Mouse (Mus musculus): ENCODE results near the gene Phkg2. TPM values are rescaled to one million over a fixed set of nuclear protein-coding genes. Genes with fewer than 3 reads are reported as not detected.
"Not testable (repeated sequence)": the region's sequence is repeated elsewhere in the genome, so short reads cannot be mapped to it uniquely, and the experiment has no call there.

Gene Phkg2
- total RNA-seq, 1 experiment: 32.1 TPM

DNA sequence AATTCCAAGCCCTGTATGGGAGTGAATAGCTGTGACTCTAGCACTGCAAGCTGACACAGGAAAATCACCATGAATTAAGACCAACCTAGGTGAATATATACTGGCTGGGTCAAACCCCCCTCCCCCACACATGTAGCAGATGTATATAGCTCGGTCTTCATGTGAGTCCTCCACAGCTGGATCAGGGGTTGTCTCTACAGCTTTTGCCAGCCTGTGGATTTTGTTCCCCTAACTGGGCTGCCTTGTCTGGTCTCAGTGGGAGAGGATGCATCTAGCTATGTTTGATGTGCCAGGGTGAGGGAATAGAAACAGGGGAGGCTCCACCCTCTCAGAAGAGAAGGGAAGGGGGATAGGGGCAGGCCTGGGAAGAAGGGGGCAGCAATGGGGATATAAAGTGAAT, 43.2 kb downstream of the Phkg2 start:
- DNase-seq (ENCODE audit: low read depth, low spot score): no peak
- Histone ChIP-seq H3K4me3 (ENCODE audit: insufficient read depth in 1 of 2, low read depth in 1 of 2, low read length in 2 of 2, poor library complexity in 1 of 2, severe bottlenecking in 1 of 2) (no peak overlapping the region), H3K9ac (ENCODE audit: insufficient read depth, low read depth, low read length, poor library complexity, severe bottlenecking) (no peak overlapping the region), H3K36me3 (ENCODE audit: control insufficient read depth, insufficient read depth, low read length, poor library complexity, severe bottlenecking) (peaks cover 14% of the 10 kb centered on the region), H3K4me1 (ENCODE audit: control insufficient read depth in 2 of 2, insufficient read depth in 2 of 2, low read length in 2 of 2, poor library complexity in 1 of 2) (peaks cover 0 to 3% of the 10 kb centered on the region in 2 experiments; a peak in 1 of 4 replicates), H3K27ac (ENCODE audit: insufficient read depth, low read depth, low read length, poor library complexity, severe bottlenecking) (no peak overlapping the region), H3K9me3 (ENCODE audit: control insufficient read depth, insufficient read depth, low read depth, low read length) (peaks cover 10% of the 10 kb centered on the region)
- in situ Hi-C loops (cut with MboI; ENCODE audit: low sequenced_read_pairs in 2 of 2, unreplicated experiment in 2 of 2): no loop called here
- TF ChIP-seq HCFC1 (IDR thresholded peaks at IDR 0.05; ENCODE audit: borderline replicate concordance, insufficient read depth, low read length) (no peak), ZNF384 (IDR thresholded peaks at IDR 0.05; ENCODE audit: low read depth, low read length) (no peak), CHD2 (IDR thresholded peaks at IDR 0.05; ENCODE audit: low read depth, low read length) (no peak), ZC3H11A (IDR thresholded peaks at IDR 0.05; ENCODE audit: borderline replicate concordance, low read depth, low read length) (no peak), MAFK (IDR thresholded peaks at IDR 0.05; ENCODE audit: insufficient read depth, low read depth, low read length) (no peak)

- Histone ChIP-seq H3K4me1 (ENCODE audit: control insufficient read depth in 2 of 2, insufficient read depth in 2 of 2, low read length in 2 of 2, poor library complexity in 1 of 2) (peaks cover 0 to 3% of the 10 kb centered on the region in 2 experiments; a peak in 1 of 4 replicates), H3K27ac (ENCODE audit: insufficient read depth, low read depth, low read length, poor library complexity, severe bottlenecking) (no peak overlapping the region), H3K36me3 (ENCODE audit: control insufficient read depth, insufficient read depth, low read length, poor library complexity, severe bottlenecking) (peaks cover 10% of the 10 kb centered on the region; the same call in 1 of the 2 replicates), H3K9ac (ENCODE audit: insufficient read depth, low read depth, low read length, poor library complexity, severe bottlenecking) (no peak overlapping the region), H3K4me3 (ENCODE audit: insufficient read depth in 1 of 2, low read depth in 1 of 2, low read length in 2 of 2, poor library complexity in 1 of 2, severe bottlenecking in 1 of 2) (no peak overlapping the region), H3K9me3 (ENCODE audit: control insufficient read depth, insufficient read depth, low read depth, low read length) (peaks cover 10% of the 10 kb centered on the region)
- TF ChIP-seq MAFK (IDR thresholded peaks at IDR 0.05; ENCODE audit: insufficient read depth, low read depth, low read length) (no peak), HCFC1 (IDR thresholded peaks at IDR 0.05; ENCODE audit: borderline replicate concordance, insufficient read depth, low read length) (no peak), CHD2 (IDR thresholded peaks at IDR 0.05; ENCODE audit: low read depth, low read length) (no peak), ZNF384 (IDR thresholded peaks at IDR 0.05; ENCODE audit: low read depth, low read length) (no peak), ZC3H11A (IDR thresholded peaks at IDR 0.05; ENCODE audit: borderline replicate concordance, low read depth, low read length) (no peak)
- in situ Hi-C loops (cut with MboI; ENCODE audit: low sequenced_read_pairs in 2 of 2, unreplicated experiment in 2 of 2): no loop called here
- DNase-seq (ENCODE audit: low read depth, low spot score): no peak
Observed at GRCm38 (mm10) chr7:127616881-127617280, 43.7 kb downstream of the Phkg2 start.

- Histone ChIP-seq H3K9ac (ENCODE audit: insufficient read depth, low read depth, low read length, poor library complexity, severe bottlenecking) (no peak overlapping the region), H3K4me3 (ENCODE audit: insufficient read depth in 1 of 2, low read depth in 1 of 2, low read length in 2 of 2, poor library complexity in 1 of 2, severe bottlenecking in 1 of 2) (no peak overlapping the region), H3K9me3 (ENCODE audit: control insufficient read depth, insufficient read depth, low read depth, low read length) (peaks cover 10% of the 10 kb centered on the region), H3K36me3 (ENCODE audit: control insufficient read depth, insufficient read depth, low read length, poor library complexity, severe bottlenecking) (no peaks in the 10 kb centered on the region), H3K4me1 (ENCODE audit: control insufficient read depth in 2 of 2, insufficient read depth in 2 of 2, low read length in 2 of 2, poor library complexity in 1 of 2) (peaks cover 0 to 3% of the 10 kb centered on the region in 2 experiments; a peak in 1 of 4 replicates), H3K27ac (ENCODE audit: insufficient read depth, low read depth, low read length, poor library complexity, severe bottlenecking) (no peak overlapping the region)
- in situ Hi-C loops (cut with MboI; ENCODE audit: low sequenced_read_pairs in 2 of 2, unreplicated experiment in 2 of 2): no loop called here
- DNase-seq (ENCODE audit: low read depth, low spot score): no peak
- TF ChIP-seq HCFC1 (IDR thresholded peaks at IDR 0.05; ENCODE audit: borderline replicate concordance, insufficient read depth, low read length) (no peak), ZC3H11A (IDR thresholded peaks at IDR 0.05; ENCODE audit: borderline replicate concordance, low read depth, low read length) (no peak), CHD2 (IDR thresholded peaks at IDR 0.05; ENCODE audit: low read depth, low read length) (no peak), ZNF384 (IDR thresholded peaks at IDR 0.05; ENCODE audit: low read depth, low read length) (no peak), MAFK (IDR thresholded peaks at IDR 0.05; ENCODE audit: insufficient read depth, low read depth, low read length) (no peak)
Observed at GRCm38 (mm10) chr7:127617962-127618361, 44.8 kb downstream of the Phkg2 start.

- H3K9ac ChIP-seq (ENCODE audit: insufficient read depth, low read depth, low read length, poor library complexity, severe bottlenecking); H3K4me1 ChIP-seq (ENCODE audit: control insufficient read depth in 2 of 2, insufficient read depth in 2 of 2, low read length in 2 of 2, poor library complexity in 1 of 2); H3K27ac ChIP-seq (ENCODE audit: insufficient read depth, low read depth, low read length, poor library complexity, severe bottlenecking); H3K4me3 ChIP-seq (ENCODE audit: insufficient read depth in 1 of 2, low read depth in 1 of 2, low read length in 2 of 2, poor library complexity in 1 of 2, severe bottlenecking in 1 of 2); H3K36me3 ChIP-seq (ENCODE audit: control insufficient read depth, insufficient read depth, low read length, poor library complexity, severe bottlenecking); H3K9me3 ChIP-seq (ENCODE audit: control insufficient read depth, insufficient read depth, low read depth, low read length); DNase-seq (ENCODE audit: low read depth, low spot score); in situ Hi-C loops (cut with MboI; ENCODE audit: low sequenced_read_pairs in 2 of 2, unreplicated experiment in 2 of 2): not testable (repeated sequence)
Observed at GRCm38 (mm10) chr7:127618402-127618801, 45.3 kb downstream of the Phkg2 start.

DNA sequence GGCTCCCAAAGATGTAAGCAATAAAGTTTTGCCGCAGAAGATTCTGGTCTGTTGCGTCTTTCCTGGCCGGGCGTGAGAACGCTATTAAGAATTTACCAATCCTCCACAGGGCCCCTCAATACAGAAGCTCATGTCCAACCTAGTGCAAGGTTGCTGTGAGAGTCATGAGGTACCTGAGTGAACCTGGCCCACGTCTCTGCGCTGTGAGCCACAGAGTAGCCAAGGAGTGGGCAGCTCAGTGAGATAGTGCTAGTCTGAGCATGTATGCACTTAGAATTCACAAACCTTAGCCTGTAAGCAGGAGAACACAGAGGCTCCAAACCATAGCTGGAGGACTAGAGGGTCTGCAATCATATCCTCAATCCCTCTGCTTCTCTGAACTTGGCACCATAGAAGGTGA, 52.9 kb downstream of the Phkg2 start:
- no peaks in the 10 kb centered on the region for H3K4me1 ChIP-seq (ENCODE audit: control insufficient read depth in 2 of 2, insufficient read depth in 2 of 2, low read length in 2 of 2, poor library complexity in 1 of 2)
- H3K9ac ChIP-seq (ENCODE audit: insufficient read depth, low read depth, low read length, poor library complexity, severe bottlenecking): no peak overlapping the region
- TF ChIP-seq MAFK (IDR thresholded peaks at IDR 0.05; ENCODE audit: insufficient read depth, low read depth, low read length) (no peak), HCFC1 (IDR thresholded peaks at IDR 0.05; ENCODE audit: borderline replicate concordance, insufficient read depth, low read length) (no peak), CHD2 (IDR thresholded peaks at IDR 0.05; ENCODE audit: low read depth, low read length) (no peak), ZC3H11A (IDR thresholded peaks at IDR 0.05; ENCODE audit: borderline replicate concordance, low read depth, low read length) (no peak), ZNF384 (IDR thresholded peaks at IDR 0.05; ENCODE audit: low read depth, low read length) (no peak)
- no peak for DNase-seq (ENCODE audit: low read depth, low spot score)
- no peak overlapping the region for H3K27ac ChIP-seq (ENCODE audit: insufficient read depth, low read depth, low read length, poor library complexity, severe bottlenecking)
- in situ Hi-C loops (cut with MboI; ENCODE audit: low sequenced_read_pairs in 2 of 2, unreplicated experiment in 2 of 2): no loop called here
- no peak overlapping the region for H3K4me3 ChIP-seq (ENCODE audit: insufficient read depth in 1 of 2, low read depth in 1 of 2, low read length in 2 of 2, poor library complexity in 1 of 2, severe bottlenecking in 1 of 2)
- peaks cover 7% of the 10 kb centered on the region; the same call in 1 of the 2 replicates for H3K9me3 ChIP-seq (ENCODE audit: control insufficient read depth, insufficient read depth, low read depth, low read length)
- peaks cover 1% of the 10 kb centered on the region; the same call in 1 of the 2 replicates for H3K36me3 ChIP-seq (ENCODE audit: control insufficient read depth, insufficient read depth, low read length, poor library complexity, severe bottlenecking)

Data from ES-E14 (cell line).